Mouse (Mus musculus): ENCODE data around the gene Pnrc1. TPM values are rescaled to one million over a fixed set of nuclear protein-coding genes. Genes with fewer than 3 reads are reported as not detected.
"Not testable (repeated sequence)": the region's sequence is repeated elsewhere in the genome, so short reads cannot be mapped to it uniquely, and the experiment has no call there.

The Pnrc1 gene
- total RNA-seq (2022): 100 to 1,000 TPM; 275 to 322 (median 295) TPM

DNA sequence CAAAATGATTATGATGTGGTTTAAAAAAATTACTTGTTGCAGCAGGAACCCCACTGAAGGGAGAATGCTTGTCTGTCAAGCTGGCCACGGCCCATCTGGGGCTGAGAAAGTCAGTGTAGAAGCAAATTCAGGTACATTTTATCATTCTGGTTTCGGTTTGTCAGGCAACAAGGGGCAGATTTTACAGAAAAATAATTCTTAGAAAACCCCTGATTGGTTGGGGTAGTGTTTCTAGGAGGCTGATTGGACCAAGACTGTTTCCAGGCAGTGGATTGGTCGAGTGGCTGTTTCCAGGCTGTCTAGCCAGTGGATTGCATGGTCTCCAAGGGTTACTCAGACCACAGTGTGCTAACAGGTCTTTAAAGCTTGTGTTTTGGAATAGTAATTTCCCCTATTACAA is at the start of gene Pnrc1:
TSS of gene Pnrc1 (minus strand) at position 162 of the 400 bp plus-strand sequence.
- DNase-seq (ENCODE audit: low spot score in 2 of 2): peak; percentile 12 to 28

DNA sequence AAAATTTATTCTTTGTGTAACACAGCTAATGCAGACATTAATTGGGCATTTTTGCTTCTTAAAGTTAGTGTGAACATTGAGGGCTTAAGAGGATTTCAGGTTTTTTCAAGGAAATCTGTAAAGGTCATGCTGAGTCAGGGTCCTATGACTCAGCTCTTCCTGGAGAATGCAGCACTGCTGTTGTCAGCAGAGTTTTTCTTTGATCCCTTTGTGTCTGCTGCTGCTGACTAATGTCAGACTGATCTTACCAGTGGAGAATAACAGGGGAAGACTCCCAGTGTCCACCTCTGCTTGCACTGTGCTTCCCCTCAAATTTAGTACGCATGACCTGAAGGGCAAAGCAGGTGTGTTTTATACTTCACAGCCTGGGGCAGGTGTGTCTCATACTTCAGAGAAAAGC is 48.0 kb upstream of the Pnrc1 start:
- DNase-seq (ENCODE audit: low spot score in 2 of 2): no peak

DNA sequence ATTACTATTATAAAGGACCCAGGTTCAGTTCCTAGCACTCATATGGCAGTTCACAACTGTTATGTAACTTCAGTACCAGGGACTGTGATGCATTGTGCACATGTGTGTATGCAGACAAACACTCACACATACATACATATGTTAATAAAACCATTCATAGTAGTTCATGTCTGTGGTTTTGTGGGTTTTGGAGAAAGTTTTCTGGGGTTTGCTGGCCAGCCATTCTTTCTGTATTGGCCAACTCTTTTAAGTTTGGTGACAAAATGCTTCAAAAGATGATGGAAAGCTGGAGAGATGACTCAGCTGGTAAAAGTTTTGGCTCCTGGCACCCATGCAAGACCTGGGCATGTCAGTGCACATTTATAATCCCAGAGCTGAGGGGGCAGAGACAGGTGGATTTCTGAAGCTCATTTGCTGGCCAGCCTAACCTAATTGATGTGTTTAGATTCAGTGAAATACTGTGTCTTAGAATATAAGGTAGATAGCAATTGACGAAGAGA is 43.0 kb upstream of the Pnrc1 start:
- no peak for DNase-seq (ENCODE audit: low spot score in 2 of 2)

DNA sequence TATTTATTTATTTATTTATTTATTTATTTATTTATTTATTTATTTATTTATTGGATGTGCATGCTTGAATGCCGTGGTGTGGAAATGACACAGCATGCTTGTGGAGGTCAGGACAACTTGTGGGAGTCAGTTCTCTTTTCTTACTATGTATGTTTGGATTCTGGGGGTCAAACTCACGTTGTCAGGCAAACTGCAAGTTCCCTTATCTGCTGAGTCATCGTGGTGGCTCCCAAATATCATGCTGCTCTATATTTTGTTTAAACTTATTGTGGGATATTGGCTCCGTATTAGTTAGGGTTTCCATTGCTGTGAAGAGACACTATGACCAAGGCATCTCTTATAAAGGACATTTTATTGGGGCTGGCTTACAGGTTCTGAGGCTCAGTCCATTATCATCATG is 41.2 kb upstream of the Pnrc1 start:
- DNase-seq (ENCODE audit: low spot score in 2 of 2): no peak

DNA sequence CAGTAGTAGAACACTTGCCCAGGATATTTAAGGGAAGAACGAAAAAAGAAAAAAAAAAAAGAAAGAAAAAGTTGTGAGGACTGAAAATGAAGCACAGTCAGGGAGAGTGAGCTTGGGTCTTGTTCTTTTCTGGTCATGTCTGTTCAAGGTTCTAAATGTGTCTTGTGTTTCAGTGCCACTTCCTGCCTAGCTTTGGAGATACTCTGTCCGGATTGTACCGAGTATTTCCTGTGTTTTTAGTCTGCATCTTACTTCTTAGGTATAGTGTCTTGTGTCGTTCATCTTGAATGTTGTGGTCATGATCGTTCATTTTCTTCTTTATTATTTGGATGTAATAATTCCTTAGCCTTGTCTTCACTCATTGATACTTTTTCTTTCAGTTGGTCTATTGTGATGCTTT is 25.9 kb upstream of the Pnrc1 start:
- no peak for DNase-seq (ENCODE audit: low spot score in 2 of 2)

DNA sequence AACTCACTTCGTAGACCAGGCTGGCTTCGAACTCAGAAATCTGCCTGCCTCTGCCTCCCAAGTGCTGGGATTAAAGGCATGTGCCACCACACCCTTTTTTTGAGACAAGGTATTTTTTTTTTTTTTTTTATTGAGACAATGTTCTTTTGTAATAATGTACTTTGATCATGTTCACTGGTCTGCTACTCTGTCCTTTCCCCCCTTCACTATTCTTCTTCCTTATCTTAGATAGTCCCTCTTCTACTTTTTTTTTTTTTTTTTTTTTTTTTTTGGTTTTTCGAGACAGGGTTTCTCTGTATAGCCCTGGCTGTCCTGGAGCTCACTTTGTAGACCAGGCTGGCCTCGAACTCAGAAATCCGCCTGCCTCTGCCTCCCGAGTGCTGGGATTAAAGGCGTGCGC is 24.2 kb upstream of the Pnrc1 start:
- not testable (repeated sequence) for DNase-seq (ENCODE audit: low spot score in 2 of 2)

DNA sequence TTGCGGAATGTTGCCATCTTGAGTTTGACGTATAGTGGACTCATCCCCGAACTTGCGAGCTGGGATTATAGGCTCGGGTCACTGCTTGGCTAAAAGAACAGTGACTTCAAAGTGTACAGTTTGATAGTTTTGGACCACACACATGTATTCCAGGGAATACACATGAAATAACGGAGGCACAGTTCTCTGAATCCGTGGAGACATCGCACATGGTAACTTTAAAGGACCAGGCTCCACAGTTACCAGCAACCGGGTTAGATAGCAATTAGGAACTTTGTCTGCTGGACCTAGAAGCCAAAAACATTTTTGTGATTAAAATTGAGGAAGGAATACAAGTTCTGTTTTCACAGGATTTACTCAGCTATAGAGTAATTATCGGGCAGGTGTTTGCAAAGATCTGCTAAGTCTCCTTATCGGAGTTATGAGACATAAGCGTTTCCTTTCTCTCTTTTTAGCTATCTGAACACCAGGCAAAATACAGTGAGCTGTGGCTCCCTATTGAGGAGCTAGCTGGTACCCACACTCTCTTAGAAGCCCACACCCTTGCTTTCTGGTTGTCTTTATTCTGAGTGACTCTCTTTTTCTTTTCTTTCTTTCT is 21.0 kb upstream of the Pnrc1 start:
- no peak for DNase-seq (ENCODE audit: low spot score in 2 of 2)

DNA sequence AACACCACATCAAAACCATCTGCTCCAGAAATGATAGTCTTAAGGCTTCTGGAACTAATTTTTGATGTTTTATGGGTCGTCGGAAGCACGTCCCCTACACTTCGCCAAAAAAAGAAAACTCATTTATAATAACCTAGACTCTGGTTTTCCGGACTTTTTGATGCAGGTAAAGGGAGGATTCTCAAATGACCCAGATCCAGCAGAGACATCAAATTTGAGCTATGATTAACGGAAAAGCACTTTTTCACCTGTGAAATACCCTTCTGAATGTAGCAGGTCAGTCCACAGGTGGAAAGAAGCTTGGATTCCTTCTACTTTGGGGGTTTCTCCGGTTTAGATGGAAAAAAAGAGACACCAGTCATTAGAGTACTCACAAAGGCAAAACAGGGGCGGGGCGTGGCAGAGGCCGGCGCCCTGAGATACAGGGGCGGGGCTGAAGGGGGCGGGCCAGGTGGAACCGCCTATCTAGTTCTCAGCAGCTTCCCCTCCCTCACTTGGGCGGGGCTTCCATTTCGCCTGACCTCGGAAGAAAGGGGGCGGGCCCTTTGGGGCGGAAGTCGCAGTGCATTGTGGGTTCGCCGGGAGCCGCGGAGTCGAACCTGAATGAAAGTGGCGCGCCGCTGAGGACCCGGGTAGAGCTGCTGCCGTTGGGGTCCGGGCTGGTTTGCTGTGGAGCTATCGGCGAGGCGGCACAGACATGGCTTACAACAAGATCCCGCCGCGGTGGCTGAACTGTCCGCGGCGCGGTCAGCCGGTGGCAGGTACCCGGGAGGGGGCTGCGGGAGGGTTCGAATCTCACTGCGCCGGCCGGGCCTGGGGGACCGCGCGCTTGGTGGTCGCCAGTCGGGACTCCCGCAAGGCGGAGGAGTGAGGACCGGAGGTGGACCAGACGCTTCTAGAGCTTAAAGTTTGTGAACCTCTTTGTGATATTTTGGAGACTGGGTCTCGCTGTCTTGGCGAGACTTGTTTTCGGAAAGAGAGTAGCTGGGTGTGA is 20.1 kb upstream of the Pnrc1 start, which contains the start of gene Rngtt:
TSS of gene Rngtt (plus strand) at position 548 of the 994 bp plus-strand sequence.
- DNase-seq (ENCODE audit: low spot score in 2 of 2): peak; percentile 93 to 96

DNA sequence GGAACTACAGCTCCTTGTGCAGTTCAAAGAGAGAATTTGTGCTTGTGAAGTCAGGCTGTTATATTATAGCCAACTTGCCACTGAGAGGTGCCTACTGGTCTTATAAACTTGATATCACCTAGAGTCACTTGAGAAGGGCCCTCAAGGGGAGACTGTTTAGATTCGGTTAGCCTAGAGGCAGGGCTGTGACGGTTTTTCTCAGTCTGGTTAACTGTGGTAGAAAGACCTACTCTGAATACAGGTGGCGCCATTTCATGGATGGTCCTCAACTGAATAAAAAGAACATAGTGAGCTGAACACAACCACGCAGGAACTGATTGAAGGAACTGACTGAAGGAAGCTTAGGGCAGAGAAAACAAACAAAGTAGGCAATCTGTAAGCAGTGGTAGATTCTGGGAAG is 17.2 kb upstream of the Pnrc1 start:
- DNase-seq (ENCODE audit: low spot score in 2 of 2): no peak

DNA sequence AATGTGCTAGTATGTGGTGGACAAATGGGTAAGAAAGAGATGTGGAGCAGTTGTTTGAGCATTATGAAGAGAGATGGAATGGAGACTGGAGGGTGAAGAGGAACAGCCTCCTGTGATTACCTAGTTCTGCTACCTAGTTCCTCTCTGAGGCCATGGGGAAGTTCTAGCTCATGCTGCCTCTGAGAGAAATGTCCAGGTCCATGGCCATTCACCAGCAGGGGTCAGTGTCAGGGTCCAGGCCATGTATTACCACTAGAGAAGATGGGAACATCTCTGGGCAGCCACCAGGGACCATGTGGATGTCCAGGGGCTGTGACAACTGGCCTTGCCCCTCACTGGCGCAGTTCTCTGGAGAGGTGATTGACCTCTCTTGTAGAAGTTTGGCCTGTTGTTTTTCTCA is 13.1 kb upstream of the Pnrc1 start:
- DNase-seq (ENCODE audit: low spot score in 2 of 2): no peak

DNA sequence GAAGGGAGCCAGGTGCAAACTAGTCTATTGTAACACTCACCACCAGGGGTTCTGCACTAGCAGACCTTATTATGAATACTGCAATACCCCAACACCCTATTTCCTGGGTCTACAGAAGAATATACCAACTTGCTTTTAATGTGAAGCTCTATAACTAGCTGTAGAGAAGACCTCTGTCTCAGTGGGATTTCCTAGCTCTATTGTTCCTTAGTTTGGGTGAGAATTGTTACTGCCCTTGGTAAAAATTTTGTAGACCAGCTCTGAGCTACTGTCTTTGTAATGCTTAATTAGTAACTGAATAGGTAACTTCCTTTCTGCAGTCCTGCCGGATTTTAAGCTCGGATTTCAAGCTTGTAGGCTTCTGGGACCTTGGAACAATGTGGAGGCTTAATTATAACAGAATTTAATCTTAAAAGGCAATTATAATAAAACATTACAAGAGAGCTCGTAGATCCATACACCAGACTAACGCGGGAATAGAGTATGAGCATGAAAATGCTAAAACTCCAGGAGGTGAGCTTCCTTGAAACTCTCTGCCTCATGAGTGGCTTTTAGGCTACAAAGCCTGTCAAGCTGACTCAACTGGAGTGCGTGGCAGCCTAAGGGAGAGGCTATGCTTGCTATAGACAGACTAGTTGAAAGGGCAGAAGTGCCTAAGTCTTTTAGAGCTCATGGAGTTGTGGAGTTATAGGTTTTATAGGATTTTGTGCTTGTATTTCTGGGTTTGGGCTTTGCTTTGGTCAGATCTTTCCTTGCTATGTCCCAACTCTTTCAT is 11.1 kb upstream of the Pnrc1 start:
- DNase-seq (ENCODE audit: low spot score in 2 of 2): not testable (repeated sequence)

DNA sequence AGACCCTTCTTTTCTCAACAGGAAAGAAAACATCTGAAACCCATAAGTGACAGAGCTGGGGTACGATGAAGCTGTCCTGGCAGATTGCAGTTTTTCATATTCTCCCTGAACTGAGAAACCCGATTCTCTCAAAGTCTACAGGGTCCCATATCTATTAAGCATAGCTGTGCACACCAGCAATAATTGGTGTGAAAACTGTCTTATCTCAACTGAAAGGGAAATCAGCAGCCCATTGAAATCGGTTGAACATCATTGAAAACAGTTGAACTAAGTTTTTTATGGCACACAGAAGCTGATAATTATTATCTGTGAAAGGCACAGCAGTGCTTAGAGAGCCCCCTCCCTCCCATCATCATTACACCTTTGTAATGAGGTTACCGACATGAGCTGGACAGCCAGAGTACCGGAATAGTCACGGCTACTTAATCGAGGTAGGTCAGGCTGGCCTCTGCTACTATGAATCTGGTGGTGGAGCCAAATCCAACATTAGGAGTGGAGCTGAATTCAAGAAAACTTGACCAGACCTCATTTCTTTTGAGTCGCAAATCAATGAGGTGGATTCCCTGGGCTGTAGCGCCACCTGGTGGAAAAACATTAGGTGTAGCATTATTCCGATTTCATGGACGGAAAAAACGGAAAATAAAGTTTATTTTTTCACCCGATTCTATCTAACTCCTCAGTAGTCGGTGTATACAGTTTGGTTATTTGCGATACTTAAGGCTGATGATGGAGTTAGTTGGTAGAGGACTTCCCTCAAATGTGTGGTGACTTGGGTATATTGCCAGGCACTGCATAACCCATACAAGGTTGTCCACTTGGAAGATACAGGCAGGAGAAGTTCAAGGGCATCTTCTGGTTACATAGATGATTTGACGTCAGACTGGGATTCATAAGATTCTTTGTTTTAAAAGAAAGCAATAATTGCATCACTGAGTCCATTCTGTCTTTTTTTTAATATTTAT is 2.7 kb upstream of the Pnrc1 start:
- DNase-seq (ENCODE audit: low spot score in 2 of 2): peak; percentile 26 to 30

DNA sequence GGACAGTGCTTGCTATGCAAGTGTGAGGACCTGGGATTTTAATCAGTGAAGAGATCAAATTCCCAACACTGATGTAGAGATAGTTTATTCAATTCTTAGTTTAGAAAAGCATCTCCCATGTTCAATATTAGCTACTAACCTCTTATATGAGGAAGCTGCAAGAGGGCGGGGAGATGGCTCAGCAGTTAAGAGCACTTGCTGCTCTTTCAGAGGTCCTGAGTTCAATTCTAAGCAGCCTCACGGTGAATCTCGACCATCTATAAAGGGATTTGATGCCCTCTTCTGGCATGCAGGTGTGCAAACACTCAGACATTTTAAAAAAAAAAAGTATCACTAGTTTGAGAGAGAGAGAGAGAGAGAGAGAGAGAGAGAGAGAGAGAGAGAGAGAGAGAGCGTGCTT is 915 bp upstream of the Pnrc1 start:
- no peak for DNase-seq (ENCODE audit: low spot score in 2 of 2)

DNA sequence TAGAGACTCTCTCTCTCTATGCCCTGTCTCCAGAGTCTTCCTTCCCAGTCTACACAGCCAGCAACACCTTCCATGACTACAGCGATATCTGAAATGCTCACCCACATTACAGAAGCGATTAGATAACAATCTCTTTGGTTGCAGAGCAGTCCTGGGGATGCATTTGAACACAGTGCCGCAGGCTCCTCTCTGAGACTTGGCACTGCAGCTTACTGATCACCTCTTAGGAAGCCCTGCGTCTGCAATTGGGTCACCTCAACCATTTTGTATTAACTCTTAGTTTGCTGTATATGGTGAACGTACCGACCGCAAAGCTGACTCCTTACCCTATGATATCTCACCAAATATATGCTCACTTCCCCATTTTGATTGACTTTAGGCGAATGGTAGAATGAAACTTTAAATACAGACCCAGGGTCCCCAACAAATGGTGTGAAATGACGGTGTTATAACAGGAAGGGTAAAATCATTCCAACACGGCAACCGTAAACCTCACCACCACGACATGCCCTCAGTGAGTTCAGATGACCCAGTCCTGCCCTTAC is 785 bp downstream of the Pnrc1 start:
- DNase-seq (ENCODE audit: low spot score in 2 of 2): no peak

DNA sequence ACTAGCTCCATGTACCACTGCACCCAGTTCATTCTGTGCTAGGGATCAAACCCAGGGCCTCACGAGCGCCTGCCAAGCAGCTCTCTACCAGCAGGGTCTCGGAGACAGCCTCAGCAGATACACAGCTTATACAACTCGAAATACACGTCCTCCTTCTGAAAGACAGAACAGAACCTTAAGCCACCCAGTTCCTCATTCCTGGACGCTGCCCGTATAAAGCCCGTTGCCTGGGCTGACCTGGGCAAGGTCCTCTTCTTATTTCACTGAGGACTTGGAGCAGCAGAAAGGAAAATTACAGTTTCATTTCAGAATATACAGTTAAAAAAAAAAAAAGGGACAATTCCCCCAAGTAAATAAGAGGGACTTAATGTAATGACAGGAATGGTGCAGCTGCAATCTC is 4.5 kb downstream of the Pnrc1 start:
- no peak for DNase-seq (ENCODE audit: low spot score in 2 of 2)

DNA sequence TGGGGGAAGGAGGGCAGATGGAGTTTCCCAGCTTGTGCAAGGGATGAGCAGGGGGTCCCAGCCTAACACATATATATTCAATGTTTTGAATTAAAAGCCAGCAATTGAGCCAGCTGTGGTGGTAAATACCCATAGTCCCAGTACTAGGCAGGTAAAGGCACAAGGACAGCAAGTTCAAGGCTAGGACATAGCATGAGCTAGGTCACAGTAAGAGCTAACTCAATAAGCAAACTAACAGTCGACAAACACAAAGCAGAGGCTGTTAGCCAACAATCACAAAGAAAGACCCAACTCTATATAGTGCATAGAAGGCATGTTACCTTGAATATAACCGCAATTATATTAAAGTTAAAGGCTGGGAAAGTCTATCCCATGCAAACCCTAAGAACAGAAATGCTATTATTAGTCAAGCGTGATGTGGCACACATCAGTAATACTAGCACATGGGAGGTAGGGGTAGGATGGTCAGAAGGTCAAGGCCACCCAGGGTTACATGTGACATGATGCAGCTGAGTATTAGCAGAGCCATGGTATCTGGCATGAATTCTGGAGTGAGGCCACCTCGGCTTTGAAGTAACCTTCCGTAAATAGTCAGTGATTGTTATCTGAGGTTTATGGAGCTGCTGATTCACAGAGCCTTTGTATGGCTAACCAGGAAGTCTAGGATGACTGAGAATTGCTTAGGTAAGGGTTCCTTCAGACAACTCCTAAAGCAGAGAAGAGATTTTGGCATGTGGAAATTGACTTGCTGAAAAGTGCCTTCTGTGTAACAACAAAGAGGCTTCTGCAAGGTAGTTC is 5.7 kb downstream of the Pnrc1 start:
- DNase-seq (ENCODE audit: low spot score in 2 of 2): no peak

DNA sequence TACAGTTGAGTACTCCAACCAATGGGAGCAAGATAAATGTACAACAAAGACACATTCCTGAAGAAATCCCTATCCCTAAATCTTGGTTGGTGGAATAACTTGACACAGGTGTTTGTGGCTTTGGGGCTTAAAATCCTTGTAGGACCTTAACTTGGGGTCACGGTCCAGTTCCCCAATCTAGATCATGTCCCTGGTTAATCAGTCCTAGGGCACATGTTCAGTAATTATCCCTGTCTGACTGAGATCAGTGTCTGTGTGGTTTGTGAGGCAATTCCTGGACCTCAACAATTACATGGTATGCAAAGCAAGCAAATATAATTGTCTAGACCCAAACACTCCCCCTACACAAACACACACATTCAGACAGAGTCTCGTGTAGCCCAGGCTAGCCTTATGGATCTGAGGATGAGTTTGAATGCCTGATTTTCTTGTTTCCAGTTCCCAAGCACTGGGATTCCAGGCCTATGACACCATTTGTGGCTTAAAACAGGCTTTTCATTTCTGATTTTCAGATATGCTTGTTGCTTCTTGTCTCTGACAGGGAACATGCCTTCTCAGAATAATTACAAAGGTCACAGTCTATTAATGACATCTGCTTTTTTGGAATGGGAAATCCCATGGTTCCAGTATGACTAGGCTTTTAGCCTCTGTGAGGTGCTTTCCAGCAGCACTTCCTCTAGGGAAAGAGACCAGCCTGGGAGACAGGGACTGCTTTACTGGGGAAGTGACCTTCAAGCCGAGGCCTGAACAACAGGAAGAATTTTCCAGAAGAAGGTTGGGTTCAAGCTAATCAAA is 7.9 kb downstream of the Pnrc1 start:
- no peak for DNase-seq (ENCODE audit: low spot score in 2 of 2)

DNA sequence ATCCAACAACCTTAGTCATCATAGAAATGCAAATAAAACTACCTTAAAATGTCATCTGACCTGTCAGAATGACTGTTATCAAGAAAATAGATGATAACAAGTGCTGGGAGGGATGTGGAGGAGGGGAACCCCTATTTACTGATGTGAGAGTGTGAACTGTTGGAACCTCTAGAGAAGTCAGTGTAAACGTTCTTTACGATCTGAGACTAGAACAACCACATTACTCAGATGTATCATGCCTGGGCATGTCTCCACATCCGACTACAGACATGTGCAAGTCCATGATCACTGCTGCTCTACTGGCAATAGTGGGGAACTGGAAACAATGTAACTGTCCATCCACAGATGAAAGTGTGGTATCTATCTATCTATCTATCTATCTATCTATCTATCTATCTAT is 16.5 kb downstream of the Pnrc1 start:
- DNase-seq (ENCODE audit: low spot score in 2 of 2): no peak
